Mouse (Mus musculus) urinary bladder, adult 18-20 months (tissue): ENCODE measurements around the gene Fbxo48.

Source experiments
- DNase-seq, 2 experiments: peaks; one replicate each; pipeline ENCODE4 v3.0.0; 2022; ENCODE audit warnings: low spot score in 2 of 2, mixed read lengths in 2 of 2

Gene Fbxo48

DNA sequence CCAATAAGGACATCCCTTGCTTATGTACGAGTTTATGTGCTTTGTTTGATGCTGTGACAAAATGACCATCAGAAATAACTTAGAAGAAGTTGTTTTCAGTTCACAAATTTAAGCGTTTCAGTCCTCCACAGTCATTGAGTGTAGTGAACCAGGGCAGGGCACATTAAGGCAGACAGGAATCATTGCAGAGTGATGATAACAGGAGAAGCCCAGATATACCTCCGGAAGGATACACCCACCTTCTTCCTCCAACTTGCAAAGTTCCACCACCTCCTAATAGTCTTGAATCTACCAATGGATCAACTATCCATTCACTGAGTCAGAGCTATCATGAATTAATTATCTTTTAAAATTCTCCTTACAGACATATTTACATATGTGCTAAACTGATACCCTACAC lies 20.9 kb downstream of the Fbxo48 start:
- DNase-seq, result no peak

DNA sequence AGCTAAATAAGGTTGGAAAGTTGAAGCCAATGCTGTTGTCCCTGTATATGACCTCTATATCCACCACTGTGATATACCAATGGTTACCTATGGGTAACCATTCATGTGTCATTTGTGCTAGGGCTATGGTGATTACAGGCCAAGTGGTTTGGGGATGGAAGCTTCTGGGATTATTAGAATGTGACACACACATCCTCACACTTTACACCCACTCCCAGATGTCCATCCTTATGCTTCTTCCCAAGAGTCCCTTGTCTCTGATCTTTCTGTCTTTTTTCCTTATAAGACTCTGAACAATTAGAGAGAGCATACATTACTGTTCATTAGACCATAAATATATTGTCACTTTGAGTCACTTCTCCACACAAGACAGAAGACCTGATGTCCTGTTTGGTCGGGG lies 21.9 kb downstream of the Fbxo48 start:
- DNase-seq, result no peak

DNA sequence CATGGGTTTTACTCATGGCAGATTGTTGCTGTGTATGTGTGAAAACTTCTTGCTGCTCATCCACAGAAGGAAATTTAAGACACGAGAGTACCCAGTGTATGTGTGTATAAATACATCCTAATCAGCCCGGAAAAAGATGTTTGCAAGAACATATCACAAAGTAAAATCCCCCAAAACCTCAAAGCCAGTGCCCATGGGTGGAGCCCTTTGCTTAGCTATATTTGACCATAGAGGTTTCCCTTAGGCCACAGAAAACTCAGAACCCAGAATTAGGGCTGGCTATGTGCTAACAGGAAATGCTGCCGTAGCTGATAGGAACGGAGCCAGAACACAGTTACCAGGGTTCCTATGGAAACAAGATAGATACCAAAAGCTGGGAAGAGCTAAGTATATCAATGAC lies 25.8 kb downstream of the Fbxo48 start:
- DNase-seq, result no peak

DNA sequence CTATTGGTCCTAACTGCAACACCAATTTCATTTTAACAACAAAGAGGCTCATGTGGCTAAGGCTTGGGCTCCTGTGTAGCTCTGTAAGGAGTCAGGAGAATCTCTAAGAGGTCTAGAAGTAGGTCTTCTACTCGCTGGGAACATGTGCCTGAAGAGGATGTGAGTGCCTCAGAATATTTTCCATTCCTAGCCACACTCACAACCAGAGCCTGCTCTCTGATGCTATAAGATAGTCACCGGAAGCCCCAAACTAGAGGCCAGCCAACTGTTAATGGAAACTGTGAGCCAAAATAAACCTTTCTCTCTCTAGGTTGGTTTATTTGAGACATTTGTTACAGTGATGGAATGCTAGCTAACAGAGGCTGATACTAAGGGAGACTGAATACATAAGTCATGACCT lies 26.4 kb downstream of the Fbxo48 start:
- DNase-seq, result no peak

DNA sequence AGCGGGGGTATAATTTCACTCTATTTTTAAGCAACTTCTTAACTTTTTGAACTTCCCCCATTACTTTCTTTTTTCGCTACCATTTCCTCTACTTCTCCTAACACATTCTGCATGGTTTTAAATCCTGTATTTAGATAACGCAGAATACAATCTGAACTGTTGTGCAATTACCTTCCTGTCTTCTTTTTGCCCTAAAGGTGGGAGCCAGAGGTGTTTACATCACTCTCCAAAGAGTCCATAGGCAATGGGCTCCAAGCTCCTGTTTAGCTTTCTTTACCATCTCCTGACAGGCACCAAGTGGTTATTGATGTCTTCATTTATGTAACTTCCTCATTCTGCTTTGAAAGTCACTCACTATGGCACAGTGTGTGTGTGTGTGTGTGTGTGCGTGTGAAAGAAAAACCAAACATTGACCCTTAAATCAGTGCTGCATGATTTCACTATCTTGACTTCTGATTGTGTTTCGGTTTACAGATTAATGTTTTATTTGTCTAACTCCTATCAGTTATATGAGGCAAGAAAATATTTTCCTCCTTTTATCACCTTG lies 27.1 kb downstream of the Fbxo48 start:
- DNase-seq, result no peak

DNA sequence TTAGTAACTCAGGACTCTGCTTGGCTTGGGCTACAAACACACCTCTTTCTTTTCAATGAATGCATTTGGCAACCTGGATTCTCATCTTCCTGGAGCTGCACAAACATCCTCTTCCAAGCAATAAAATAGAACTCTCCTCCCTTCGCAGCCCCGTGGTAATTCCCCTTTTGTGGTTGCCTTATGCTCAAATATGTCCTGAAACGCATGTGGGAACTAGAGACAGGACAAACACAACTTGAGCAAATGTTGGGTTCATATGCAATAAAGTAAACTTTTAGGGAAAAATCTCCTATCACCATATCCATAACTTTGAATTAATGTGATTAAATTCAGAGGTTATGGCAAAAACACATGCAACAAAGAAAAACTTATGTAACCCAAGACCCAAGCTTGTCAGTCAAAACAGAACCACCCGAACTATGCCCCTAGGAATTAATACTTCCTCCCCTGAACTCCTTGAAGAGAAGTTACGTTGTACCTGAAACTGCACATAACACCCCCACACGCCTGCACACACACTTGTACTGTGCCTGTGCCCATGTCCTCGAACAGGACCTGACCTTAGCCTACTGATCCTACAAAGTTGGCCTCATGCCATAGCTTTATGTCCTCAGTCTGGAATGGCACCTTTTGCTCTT lies 35.5 kb downstream of the Fbxo48 start:
- DNase-seq, result no peak

DNA sequence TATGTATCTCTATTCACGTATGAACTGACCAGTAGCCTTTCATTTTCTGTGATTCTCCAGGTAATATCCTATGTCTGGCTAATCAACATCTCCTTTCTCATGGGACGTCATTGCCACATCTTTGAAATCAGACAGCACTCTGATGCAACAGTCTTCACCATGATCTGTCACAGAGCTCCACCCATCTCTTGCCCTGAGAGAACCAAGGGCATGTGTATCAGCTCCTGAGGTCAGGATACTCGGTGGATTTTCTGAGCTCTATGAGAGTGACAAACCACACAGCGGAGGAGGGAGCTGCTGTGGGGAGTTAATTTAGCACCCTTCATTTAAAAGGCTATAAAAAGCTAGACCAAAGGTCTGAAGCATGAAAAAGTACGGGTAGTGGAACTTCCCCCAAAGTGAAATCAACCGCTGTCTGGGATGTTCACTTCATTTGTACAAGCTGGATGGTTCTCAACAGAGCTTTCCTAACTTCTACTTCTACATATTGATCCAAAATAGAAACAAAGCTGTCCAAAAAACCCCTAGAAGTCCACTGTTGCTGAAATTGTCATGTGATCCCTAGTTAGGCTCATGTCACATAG lies 36.7 kb downstream of the Fbxo48 start:
- no peak for DNase-seq

DNA sequence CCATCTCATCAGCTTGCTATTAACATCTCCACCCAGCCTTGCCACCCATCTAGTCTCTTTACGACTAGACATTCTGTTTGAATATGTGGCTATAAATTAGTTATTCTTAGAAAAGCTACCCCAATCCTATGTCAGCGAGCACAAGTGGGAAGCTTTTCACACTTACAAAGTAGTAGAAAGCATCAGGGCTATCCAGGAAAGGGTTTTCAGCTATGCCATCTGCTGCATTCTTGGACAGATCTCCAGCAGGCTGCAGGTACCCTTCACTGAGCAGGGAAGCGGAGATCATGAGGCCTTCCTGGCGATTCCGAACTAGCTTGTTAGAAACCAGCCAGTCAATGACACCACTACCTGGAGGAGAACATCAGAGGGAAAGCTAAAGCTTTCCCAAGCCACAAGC lies 38.7 kb downstream of the Fbxo48 start:
- DNase-seq, result no peak

DNA sequence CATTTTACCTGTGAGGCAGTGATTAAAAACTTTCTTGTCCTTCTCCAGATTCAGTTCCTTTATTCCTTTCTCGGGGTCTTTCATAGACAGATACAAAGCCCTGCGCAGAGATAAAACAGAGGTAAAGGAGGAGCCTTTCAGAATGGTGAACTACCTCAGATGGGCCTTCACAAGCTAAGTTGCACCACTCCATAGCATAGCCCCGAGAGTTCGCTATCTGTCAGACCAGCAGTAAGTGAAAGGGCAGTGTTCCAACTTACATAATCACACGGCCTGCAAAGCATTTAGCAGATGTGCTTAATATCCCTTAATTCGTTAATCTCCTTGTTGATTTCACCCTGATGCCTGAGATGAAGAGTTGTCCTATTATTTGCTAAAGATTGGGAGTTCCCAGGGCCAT lies 41.7 kb downstream of the Fbxo48 start:
- no peak for DNase-seq

DNA sequence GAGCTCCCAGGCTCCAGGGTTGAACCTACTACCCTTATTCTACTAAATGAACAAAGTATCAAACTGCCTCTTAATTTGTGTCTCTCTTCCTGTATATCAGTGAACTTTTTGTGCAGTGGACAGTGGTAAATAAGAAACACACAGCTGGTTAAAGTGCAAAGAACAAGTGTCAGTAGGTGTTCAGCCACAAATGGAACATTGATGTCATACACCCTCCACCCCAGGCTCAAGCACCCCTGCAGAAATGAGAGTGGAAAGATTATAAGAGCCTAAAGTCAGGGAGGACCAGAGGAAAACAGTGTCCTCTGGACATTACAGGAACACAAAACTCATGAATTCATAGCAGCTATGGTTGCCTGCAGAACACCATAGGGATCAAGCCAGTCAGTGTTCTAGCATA lies 45.6 kb downstream of the Fbxo48 start:
- DNase-seq, result no peak

DNA sequence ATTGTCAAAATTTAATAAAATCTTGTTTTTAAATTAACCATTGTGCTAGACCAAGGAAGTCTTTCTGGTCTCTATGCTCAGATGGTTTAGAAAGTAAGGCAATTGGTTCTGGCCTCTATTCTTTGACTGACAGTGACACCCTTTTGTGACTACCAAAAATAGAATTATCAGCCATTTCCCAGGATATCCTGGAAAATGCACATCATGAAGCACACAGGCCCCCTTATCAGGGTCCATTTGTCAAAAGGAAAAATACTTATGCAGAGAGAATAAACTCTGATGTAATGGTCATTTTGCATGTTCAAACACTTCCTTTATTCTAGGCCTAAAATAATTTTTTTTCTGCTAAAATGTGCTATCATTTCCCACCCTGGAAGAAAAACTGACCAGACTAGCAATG lies 46.3 kb downstream of the Fbxo48 start:
- DNase-seq, result no peak

DNA sequence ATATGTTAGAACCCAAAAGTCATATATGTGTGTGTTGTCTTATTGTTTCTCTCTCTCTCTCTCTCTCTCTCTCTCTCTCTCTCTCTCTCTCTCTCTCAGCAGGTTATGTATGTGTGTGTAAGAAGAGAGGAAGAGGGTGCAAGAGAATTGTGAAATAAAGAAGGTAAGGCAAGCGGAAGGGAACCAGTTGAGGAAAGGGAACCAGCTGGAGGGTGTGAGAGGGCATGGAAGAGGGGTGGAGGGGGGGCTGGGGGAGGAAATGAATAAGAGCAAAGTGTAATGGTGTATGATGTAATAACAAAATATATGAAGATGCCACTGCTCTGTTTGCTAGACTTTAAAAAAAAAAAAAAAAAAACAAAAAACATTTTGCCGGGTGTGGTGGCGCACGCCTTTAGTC lies 48.2 kb downstream of the Fbxo48 start:
- no peak for DNase-seq

DNA sequence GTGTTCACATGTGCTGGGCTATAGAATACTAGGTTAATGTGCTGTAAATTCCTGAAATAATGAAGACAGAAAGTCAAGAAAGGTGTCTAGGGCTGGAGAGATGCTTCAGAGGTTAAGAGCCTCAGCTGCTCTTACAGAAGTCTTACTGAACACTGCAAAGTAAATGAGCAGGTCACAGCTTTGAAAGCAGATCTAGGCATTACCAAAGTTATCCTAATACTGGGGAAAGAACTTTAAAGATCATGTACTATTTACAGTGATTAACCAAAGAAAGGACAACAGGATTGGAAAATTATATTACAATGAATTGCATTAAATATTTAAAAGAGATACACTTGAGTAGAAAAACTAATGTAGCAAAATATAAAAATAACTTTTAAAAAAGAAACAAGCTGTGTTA lies 48.8 kb downstream of the Fbxo48 start:
- DNase-seq, result no peak

DNA sequence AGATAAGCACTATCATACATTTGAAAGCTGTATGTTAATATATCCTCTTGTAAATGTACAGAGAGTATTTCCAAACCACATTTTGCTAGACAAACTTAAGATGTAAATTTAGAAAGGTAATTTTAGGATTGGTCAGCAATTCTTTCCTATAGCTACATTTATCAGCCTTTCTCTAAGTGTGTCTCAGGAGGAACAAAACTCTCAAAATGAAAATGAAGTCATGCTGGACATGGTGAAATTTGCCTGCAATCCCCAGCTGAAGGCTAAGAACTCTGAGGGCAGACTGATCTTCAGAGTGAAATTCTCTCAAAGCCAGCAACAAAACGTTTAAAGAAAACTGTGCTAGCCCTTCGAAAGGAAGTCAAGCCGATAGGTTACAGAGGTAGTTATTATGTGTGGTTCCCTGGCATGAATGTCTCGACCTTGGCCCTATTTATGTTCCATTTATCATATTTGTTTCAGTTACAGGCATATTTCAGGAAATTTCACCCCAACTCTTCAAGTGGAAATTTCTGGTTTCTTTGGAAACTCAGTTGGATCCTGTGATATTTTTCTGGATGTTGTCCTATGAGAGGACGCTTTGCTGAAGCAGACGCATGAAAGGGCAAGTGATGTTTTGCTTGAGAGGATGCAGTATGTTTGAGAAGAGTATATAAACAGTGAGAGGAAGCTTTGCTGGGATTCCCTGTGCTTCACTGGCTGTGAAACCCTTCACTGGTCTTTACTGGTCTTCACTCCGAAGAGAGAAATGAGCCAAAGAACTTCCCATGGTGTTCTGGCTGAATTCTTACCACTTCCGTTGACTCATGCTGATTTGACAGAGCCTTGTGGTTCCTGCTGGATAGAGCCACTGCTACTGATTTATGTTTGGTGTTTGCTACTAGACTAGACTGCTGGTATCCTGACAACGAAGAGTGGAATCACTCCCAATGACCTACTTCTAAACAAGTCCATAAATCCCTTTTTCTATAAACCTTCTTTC lies 49.5 kb downstream of the Fbxo48 start:
- DNase-seq, result no peak

DNA sequence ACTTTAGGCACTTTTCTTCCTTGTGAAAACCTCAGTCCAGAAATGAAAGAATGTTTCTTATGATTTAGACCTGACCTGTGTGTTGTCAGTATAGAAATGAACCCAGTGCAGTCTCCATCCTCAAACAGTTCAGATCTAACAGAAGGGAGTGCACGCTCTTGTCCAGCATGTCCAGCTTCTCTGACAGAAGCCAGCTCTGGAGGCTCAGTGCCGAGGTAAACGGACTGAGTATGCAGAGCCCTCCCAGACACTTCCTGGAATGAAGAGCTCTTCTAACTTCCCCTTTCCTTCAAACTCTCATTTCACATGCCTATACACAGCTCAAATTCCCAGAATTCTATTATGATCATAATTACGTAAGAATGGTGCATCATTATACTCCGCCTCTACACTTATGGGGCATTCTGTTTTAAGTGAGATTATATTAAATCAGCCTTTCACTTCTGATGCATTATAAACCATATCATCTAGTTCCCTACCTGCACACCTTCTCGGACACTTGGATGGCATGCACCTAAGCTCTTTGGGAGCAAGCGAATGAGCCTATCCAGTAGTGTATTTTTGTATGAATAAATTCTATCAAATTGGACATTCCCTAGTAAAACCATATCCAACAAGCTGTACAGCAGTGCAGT lies 51.7 kb downstream of the Fbxo48 start:
- no peak for DNase-seq

DNA sequence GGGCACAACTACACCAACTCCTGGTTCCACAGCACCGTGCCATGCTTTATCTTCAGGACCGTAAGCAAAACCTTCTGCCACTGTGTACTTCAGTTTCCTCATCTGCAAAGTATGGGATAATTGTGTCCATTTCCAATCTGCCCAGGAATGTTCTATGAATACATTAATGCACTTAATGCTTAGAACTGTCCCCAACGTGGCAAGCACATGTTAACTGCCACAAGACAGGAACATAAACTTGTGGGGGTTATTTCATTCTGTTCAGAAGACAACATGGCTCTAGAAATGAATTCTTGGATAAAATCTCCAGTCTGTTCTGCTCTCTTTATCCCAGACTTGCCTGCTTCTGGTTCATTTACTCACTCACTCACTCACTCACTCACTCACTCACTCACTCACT lies 52.6 kb downstream of the Fbxo48 start:
- no peak for DNase-seq
